Mouse (Mus musculus) kidney, adult 11 months (tissue): ENCODE results near the gene 4930402K13Rik.
"Not testable (repeated sequence)": the region's sequence is repeated elsewhere in the genome, so short reads cannot be mapped to it uniquely, and the experiment has no call there.

Source experiments
- DNase-seq: peaks from one replicate; pipeline ENCODE4 v3.0.0; 2022

The 4930402K13Rik gene

DNA sequence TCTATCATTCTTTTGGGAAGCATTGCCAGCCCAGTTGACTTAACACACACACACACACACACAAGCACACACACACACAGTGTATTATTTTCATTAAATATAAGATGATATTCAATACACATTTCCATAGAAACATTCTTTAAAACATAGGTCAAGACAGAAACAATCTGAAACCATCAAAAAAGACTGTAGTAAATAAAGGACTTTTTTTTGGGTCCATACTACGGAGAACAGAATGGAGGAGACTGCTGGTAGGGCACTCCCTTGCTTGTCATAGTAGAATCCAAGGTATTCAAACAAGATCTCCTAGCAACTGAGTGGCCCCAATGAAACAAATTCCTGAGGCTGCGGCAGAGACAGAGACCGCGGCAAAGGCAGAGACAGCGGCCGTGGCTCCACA, at the start of gene 4930402K13Rik:
Gene 4930402K13Rik (plus strand): TSS at position 301 of the 400 bp plus-strand sequence.
- DNase-seq, result no peak

DNA sequence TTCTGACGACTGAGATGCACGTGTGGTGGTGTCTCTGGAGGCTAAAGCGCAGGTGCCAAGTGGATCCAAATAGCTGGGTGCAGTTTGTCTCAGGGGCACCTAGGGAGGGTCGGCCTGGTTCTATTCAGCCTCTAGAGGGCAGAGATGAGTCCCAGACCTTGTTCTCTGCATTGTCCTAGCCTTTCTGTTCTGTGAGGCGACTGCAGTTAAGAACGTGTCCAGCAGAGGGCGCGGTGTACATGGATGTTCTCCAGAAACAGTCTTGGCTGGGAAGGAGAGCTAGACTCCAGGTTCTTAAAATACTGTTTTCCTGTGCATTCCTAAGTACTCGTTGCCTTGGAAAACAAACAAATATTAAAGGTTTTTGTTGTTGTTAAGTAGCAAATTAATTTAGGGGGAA, 43.4 kb upstream of the 4930402K13Rik start:
- DNase-seq, result peak; percentile 75

DNA sequence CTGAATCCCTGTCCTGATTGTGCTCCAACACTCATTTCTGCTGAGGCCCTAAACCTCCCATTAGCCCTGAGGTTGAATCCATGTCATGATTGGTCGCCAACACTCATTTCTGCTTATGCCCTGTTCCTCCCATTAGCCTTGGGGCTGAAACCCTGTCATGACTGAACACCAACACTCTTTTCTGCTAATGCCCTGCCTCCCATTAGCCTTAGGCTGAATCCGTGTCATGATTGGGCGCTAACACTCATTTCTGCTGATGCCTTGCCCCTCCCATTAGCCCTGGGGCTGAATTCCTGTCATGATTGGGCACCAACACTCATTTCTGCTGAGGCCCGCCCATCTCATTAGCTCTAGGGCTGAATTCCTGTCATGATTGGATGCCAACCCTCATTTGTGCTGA, 42.3 kb upstream of the 4930402K13Rik start:
- DNase-seq, result no peak

DNA sequence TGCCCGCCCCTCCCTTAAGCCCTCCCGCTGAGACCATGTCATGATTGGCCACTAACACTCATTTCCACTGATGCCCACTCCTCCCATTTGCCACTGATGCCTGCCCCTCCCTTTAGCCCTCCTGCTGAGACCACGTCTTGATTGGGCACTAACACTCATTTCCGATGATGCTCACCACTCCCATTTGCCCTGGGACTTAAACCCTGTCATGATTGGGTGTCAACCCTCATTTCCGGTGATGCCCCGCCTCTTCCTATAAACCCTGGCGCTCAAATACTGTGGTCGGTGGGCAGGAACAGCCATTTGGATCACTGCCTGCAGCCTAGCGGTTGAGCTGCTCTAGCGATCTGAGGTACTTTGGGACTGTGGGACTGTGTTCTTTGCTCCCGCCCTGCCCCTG, 41.6 kb upstream of the 4930402K13Rik start, which contains the start of gene Fthl17f:
Gene Fthl17f (plus strand): TSS at position 301 of the 400 bp plus-strand sequence.
- DNase-seq, result not testable (repeated sequence)

DNA sequence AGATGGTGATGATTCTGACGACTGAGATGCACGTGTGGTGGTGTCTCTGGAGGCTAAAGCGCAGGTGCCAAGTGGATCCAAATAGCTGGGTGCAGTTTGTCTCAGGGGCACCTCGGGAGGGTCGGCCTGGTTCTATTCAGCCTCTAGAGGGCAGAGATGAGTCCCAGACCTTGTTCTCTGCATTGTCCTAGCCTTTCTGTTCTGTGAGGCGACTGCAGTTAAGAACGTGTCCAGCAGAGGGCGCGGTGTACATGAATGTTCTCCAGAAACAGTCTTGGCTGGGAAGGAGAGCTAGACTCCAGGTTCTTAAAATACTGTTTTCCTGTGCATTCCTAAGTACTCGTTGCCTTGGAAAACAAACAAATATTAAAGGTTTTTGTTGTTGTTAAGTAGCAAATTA, 26.7 kb upstream of the 4930402K13Rik start:
- DNase-seq, result peak; percentile 46

DNA sequence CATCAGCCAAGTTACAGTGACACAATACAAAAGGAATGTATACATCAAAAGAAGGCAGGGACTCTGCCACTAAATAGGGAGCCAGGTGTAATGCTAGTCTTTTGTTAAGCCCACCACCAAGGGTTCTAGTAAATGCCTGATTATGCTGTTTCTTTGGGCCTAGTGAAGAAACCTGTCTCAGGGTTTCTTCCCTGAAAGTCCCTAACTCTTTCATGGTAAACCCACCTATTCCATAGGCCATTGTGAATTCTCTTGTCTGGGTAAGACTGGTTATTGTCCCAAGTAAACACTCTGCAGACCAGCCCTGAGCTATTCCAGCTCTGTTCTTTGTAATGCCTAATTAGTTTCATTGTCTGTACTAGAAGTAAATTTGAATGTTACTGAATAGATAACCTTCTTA, 9.3 kb upstream of the 4930402K13Rik start:
- not testable (repeated sequence) for DNase-seq

DNA sequence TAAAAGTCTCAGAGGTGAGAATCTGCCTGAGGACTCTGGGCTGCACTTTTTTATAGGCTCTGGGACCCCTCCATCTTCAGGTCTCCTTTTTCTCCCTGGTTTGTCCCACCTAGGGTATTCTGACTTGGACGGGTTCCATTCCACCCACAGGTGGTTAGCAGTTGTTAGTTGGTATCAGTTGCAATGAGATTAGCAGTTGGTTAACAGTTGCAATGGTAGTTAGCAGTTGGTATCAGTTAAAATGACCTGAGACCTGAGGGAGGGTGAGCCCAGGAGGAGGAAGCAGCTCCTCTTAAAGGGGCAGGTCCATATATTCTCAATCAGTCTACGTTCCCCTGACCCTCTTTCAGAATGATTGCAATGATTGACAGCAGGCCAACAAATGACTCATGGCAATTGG, 6.0 kb downstream of the 4930402K13Rik start:
- DNase-seq, result no peak

DNA sequence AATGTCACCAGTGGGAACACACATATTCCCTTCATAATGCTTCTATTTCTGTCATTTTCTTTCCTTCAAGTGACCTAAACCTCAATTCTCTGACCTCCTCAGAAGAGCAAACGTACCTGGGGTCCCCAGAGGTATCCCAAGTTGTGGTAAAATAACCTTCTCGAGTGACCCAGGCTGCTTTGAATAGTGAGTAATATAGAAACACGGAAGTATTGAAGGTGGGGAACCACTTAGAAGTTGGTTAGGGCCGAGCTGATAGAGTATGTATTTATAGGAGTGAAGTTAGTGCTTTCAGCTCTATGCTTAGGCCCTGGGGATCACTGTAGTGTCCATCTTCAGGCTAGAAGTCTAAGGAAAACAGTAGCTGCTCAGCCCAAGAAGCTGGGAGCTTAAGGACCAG, 20.6 kb downstream of the 4930402K13Rik start:
- no peak for DNase-seq

DNA sequence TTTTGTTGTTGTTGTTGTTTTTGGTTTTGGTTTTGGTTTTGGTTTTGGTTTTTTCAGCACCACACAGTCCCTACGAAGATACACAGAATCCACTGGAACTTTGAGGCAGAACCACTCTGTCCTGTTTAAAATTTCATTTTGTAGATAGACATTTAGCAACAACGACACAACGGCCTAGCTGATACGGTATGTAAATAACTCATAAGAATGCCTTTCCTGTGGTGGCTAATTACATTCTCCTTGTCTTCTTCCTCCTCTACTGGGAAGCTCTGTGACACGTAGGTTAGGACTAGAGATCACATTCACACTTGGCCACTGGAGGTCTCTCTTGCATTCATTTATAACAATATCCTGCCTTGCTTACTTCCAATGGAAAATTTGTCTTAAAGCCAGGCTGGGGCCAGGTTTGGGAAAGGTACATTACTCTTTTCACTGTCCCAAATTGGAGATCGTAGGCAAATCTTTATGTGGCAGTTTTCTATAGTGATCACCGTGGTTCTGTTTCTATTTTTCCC, 24.0 kb downstream of the 4930402K13Rik start:
- DNase-seq, result no peak

DNA sequence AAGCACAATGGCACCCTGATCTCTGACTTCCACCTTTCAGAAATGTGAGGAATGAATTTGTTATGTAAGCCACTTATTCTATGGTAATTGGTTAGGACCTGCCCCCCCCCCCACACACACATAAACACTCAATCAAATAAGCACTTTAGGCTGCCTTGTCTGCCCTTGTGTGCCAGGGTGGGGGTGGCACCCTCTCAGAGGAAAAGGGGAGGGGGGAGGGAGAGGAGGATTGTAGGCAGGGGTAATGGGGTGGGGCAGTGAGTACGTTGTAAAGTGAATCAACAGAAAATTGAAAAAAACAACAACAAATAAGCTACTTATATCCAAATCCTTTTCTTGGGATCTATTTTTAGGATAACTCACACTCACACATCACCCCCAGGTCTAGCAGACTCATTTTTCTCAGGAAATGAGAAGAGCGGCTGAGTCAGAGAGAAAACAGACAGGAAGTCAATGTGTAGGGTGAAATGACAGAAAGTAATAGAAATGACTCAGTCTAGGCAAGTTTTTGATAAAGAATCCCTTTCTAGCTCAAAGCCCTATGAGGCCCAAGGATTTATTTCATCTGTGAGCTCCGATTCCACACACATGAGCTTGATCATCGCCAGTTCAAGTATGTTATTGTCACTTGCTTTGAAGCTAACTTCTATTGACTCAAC, 35.1 kb downstream of the 4930402K13Rik start:
- no peak for DNase-seq

DNA sequence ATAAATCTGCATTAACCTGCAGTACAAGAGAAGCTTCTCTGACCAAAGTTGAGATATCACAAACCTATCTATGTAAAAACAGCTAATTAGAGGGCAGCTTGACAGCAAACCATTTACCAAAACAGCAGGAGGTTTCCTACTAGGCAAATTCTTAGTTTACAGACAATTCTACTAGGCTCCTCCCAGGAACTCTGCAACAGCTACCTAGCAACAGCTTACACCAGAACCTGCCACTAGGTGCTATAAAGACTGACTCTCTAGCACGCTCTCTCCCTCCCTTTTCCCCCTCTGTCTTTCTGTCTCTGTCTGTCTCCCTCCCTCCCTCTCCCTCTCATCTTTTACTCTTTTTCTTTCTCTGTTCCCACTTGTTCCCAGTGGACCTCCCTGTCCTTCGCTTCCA, 38.3 kb downstream of the 4930402K13Rik start:
- no peak for DNase-seq
